Comparison of ENCODE assay signal across 9 mouse cellular contexts in genomic region chr8:9174865-9175565, GRCm38 (mm10).
DNase-seq lines count a peak whose midpoint lies in the region; ATAC-seq lines count a peak whose summit lies in the region.
"Had no signal": no experiment of that assay in that cellular context is flagged by ENCODE, and none has a peak within 500 bp of the region (broad histone marks: within the 10 kb centered on the region; RNA-seq: fewer than 3 reads in every experiment).

No protein-coding gene starts in this region.

- no peaks in the 10 kb centered on the region for H3K36me3 ChIP-seq in kidney, embryonic 14.5 days (ENCODE audit: control insufficient read depth, insufficient read depth, low read length)
- H3K36me3 ChIP-seq: liver, embryonic 15.5 days had no signal

- WGBS in kidney, embryonic 14.5 days: 36% methylated on average over 9 of the region's 9 CpGs

- H3K4me1 ChIP-seq in kidney, embryonic 14.5 days (ENCODE audit: control insufficient read depth, insufficient read depth, low read length): no peaks in the 10 kb centered on the region
- H3K4me1 ChIP-seq: liver, embryonic 15.5 days had no signal

- no peak overlapping the region for H3K27ac ChIP-seq in kidney, embryonic 14.5 days (ENCODE audit: low read depth, low read length)
- H3K27ac ChIP-seq: liver, embryonic 15.5 days had no signal

- no peak overlapping the region for H3K4me2 ChIP-seq in kidney, embryonic 14.5 days (replicated peaks; ENCODE audit: low read depth, low read length)
- H3K4me2 ChIP-seq: liver, embryonic 15.5 days had no signal

- H3K27me3 ChIP-seq in kidney, embryonic 14.5 days (ENCODE audit: control insufficient read depth, insufficient read depth, low read length): no peaks in the 10 kb centered on the region
- H3K27me3 ChIP-seq: liver, embryonic 15.5 days had no signal

- peak; percentile 17 for DNase-seq in kidney, adult 11 months
- DNase-seq in ZHBTc4 (ENCODE audit: low read depth, low spot score): peak; percentile 54
- peak; percentile 84 for DNase-seq in embryo, embryonic 11 days
- DNase-seq in heart, postnatal 25 days (ENCODE audit: low spot score): peak; percentile 9
- DNase-seq in left cerebral cortex, postnatal 10 days (ENCODE audit: extremely low spot score in 1 of 2, low spot score in 2 of 2): peak; percentile 64 to 68
- peak; percentile 25 for DNase-seq in retina, adult 2 months (ENCODE audit: low read depth, low spot score)

- H3K4me3 ChIP-seq in kidney, embryonic 14.5 days (ENCODE audit: low read length): no peak overlapping the region
- H3K4me3 ChIP-seq: liver, embryonic 15.5 days had no signal

- H3K9me3 ChIP-seq in kidney, embryonic 14.5 days (ENCODE audit: control insufficient read depth, low read length): no peaks in the 10 kb centered on the region
- H3K9me3 ChIP-seq: liver, embryonic 15.5 days had no signal

- intact Hi-C loops in heart, postnatal 25 days (cut with DNase I): loop anchor here (5.0 to 10.0 kb wide), 3 partner anchors 178 to 950 kb away; no protein-coding TSS in a partner anchor
- intact Hi-C loops in left cerebral cortex, postnatal 10 days (cut with DNase I): loop anchor here (5.0 kb wide), 2 partner anchors 498 to 518 kb away; no protein-coding TSS in a partner anchor

- H3K9ac ChIP-seq in kidney, embryonic 14.5 days (ENCODE audit: low read depth, low read length): no peak overlapping the region
- H3K9ac ChIP-seq: liver, embryonic 15.5 days had no signal

- no peak for ATAC-seq in kidney, embryonic 14.5 days (ENCODE audit: low FRiP score, low TSS enrichment)
- no peak for ATAC-seq in inflammation-experienced regulatory T-cells, adult 6 months

Comparison
In these comparisons a context has a peak if more than half of its experiments do, and no peak if none do; other contexts are left out.
1. DNase-seq: peak in every context shown above with its lines; median percentile 84 in embryo, embryonic 11 days; 66 in left cerebral cortex, postnatal 10 days; 54 in ZHBTc4; 25 in retina, adult 2 months; 17 in kidney, adult 11 months; 9 in heart, postnatal 25 days.